Mouse (Mus musculus) adrenal gland, adult 18-20 months (tissue): Measurements from ENCODE around the gene Vmn2r92. TPM values are rescaled to one million over a fixed set of nuclear protein-coding genes. Genes with fewer than 3 reads are reported as not detected.
"Not testable (repeated sequence)": the region's sequence is repeated elsewhere in the genome, so short reads cannot be mapped to it uniquely, and the experiment has no call there.

Experiments used
- DNase-seq, 2 experiments: peaks; one replicate each; pipeline ENCODE4 v3.0.0; 2021 to 2022; ENCODE audit warnings: low spot score in 2 of 2
- long read RNA-seq, 2 experiments: library from polyadenylated mRNA; stranded (forward); transcript quantifications; one replicate each; pipeline ENCODE4 v2.0.0; 2021
- total RNA-seq, 2 experiments: library from RNA; stranded (reverse); gene quantifications; 1 replicate in 1 of 2; 2 replicates in 1 of 2; pipeline ENCODE4 v1.2.3; 2021

Gene Vmn2r92
- not detected for total RNA-seq
- long read RNA-seq, experiment 1, result 0 reads
- long read RNA-seq, experiment 2, result 0 reads

DNA sequence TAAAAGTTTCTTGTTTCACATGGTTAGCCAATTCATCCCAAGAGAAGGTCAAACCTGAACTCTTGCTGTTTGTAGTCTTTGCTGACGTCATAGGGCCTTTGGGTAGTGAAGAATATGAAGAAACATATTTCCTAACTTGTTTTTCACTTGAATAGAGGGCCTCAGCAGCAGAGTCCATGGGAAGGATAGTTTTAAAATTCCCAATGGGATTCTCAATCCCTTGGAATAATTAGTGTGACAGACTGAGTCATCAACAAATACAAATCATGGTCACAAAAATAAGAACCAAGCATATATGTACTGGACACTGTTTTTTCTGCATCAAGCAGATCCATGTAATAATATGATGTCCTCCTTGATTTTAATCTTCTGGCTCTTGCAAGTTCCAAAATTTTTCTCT lies at the start of gene Vmn2r92:
Vmn2r92 (plus strand) TSS at position 301 of the 400 bp plus-strand sequence.
- DNase-seq, result not testable (repeated sequence)

DNA sequence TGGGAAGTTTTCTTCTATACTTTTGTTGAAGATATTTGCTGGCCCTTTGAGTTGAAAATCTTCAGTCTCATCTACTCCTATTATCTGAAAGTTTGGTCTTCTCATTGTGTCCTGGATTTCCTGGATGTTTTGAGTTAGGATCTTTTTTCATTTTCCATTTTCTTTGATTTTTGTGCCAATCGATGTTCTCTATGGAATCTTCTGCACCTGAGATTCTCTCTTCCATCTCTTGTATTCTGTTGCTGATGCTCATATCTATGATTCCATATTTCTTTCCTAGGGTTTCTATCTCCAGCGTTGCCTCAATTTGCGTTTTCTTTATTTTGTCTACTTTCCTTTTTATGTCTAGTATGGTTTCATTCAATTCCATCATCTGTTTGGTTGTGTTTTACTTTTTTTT lies 49.4 kb upstream of the Vmn2r92 start:
- DNase-seq, result not testable (repeated sequence)

GRCm38 (mm10) chr17:18161194-18161593 lies 9.5 kb downstream of the Vmn2r92 start:
- DNase-seq, result not testable (repeated sequence)

DNA sequence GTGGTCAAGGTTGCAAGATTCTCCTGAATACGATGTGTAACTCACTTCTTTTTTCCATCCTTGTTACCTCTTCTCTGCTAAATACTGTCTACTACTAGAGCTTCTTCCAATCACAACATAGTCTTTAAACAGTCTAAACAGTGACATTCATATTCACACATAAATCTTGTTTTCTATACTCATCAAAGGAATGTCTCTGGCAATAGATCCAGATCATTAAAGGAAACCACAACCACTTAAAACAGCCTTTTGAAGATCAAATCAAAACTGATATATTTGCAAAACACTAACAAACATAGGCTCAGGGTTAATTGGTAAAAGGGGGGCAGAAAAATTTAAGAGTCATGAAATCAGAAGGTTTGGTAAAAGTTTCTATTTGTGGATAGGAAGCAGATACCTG lies 38.0 kb downstream of the Vmn2r92 start:
- no peak for DNase-seq

- DNase-seq, result no peak
These were observed 69.6 kb downstream of the Vmn2r92 start for GRCm38 (mm10) chr17:18221300-18221699.

- DNase-seq, result no peak
These were observed 80.3 kb downstream of the Vmn2r92 start for GRCm38 (mm10) chr17:18231996-18232395.

- no peak for DNase-seq
These were observed 85.2 kb downstream of the Vmn2r92 start for GRCm38 (mm10) chr17:18236931-18237330.

Other genes with a start within 250 kb of the Vmn2r92 start
- gene Fpr-rs4, start 130.2 kb upstream of the Vmn2r92 start, total RNA-seq, result not detected
- gene Vmn2r124, start 102.5 kb upstream of the Vmn2r92 start, total RNA-seq, result not detected
- not detected for gene Vmn2r91, start 66.9 kb upstream of the Vmn2r92 start, total RNA-seq
- not detected for gene Vmn2r94, start 125.9 kb downstream of the Vmn2r92 start, total RNA-seq
- not detected for gene Vmn2r93, start 146.2 kb downstream of the Vmn2r92 start, total RNA-seq